Mouse (Mus musculus) left cerebral cortex, adult 11 months (tissue): ENCODE data around the gene Klf16.

Experiments
- DNase-seq: peaks from one replicate; pipeline ENCODE4 v3.0.0; 2022; ENCODE audit warnings: low spot score

Gene Klf16

GRCm38 (mm10) chr10:80539493-80539892 is 37.6 kb downstream of the Klf16 start:
- DNase-seq = no peak

GRCm38 (mm10) chr10:80538710-80539394 is 38.3 kb downstream of the Klf16 start, which contains the start of gene Atp8b3:
TSS of gene Atp8b3 (minus strand) at chr10:80539124.
- DNase-seq = no peak

- no peak for DNase-seq
These were observed 38.9 kb downstream of the Klf16 start for GRCm38 (mm10) chr10:80538180-80538579.

- no peak for DNase-seq
These were observed 41.4 kb downstream of the Klf16 start for GRCm38 (mm10) chr10:80535711-80536110.

GRCm38 (mm10) chr10:80535071-80535470 is 42.0 kb downstream of the Klf16 start:
- DNase-seq = no peak

GRCm38 (mm10) chr10:80533704-80534103 is 43.4 kb downstream of the Klf16 start:
- DNase-seq = no peak

GRCm38 (mm10) chr10:80532783-80533182 is 44.3 kb downstream of the Klf16 start:
- DNase-seq = no peak

- DNase-seq = no peak
These were observed 50.9 kb downstream of the Klf16 start for GRCm38 (mm10) chr10:80526172-80526571.

- no peak for DNase-seq
These were observed 53.8 kb downstream of the Klf16 start for GRCm38 (mm10) chr10:80523299-80523698.

GRCm38 (mm10) chr10:80519287-80519686 is 57.8 kb downstream of the Klf16 start:
- no peak for DNase-seq
